Mouse (Mus musculus) thymus, postnatal 14 days (tissue): Measurements from ENCODE around the gene Tpo.

Experiments
- DNase-seq: peaks from one replicate; pipeline ENCODE4 v3.0.0; 2021

Gene Tpo

GRCm38 (mm10) chr12:30132524-30132923, at the start of gene Tpo:
Gene Tpo (minus strand): TSS chr12:30132624.
- DNase-seq: no peak

DNA sequence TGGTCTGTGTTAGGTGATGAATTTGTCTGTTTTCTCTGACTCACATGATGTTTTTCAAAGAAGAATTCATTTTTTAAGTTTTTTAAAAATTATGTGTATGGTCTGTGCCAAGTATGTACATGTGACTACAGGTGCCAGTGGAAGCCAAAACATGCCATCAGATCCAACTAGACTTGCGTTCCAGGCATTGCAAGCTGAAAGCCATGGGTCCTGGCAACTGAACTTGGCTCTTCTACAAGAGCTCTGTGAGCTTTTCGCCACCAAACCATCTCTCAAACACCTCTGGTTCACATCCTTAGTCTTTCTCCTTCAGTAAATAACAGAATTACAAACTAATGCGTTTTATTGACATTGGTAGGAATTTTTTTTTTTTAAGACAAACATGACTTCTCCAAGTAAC, 49.3 kb upstream of the Tpo start:
- DNase-seq: no peak

GRCm38 (mm10) chr12:30179623-30180022, 47.2 kb upstream of the Tpo start:
- DNase-seq: no peak

DNA sequence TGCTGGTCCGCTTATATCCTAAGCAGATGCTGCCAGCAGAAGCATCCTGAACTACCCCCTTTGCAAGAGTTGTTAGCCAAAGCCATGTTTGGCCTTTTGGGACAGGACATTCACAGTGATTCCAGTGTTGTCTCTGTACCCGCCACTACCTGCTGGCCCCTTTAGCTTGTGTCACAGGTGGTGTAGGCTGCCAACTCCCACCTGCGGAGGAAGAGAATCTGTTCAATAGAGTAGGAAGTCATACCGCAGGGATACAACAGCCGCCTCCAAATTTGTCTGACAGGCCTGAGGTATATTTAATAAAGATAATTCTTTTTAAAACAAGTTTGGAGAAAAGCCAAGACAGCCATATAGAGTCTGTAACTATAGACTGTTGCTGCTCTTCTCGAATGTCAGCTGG, 45.5 kb upstream of the Tpo start:
- DNase-seq: no peak

DNA sequence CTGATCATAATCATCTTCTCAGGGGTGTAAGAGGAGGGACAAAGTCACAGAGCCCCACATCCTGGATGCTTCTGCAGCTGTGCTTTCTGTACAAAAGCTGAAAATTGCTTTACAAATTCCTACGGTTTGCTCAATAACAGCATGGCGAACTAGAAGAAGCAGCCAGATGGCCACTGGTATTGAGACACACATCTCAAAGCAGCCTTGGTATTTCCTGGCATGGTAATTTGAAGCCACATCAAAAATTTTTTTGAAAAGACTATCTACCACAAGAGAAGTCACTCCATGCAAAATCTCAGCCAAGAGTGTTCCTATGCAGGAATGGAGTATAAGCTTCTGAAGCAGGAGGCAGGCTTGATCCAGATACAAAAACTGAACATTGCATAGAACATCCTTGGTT, 45.1 kb upstream of the Tpo start:
- DNase-seq: no peak

DNA sequence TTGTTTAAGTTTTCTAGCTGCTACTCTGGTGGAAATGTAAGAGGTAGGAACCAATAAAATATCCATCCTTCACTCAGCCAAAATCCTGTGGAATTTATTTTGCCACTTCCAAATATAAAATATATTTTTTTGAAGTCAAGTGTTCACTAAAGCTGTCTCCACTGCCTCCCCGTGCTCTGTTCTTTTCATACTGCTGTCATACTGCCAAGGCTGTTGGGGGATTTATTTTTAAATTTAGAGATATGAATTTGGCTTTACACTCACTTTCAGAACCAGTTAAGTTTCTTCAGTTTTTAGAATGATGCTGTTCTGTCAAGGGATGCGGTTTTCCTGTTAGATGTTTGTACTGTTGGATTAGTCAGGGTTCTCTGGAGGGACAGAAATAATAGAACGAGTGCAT, 36.1 kb upstream of the Tpo start:
- DNase-seq: no peak

- no peak for DNase-seq
These were observed 32.1 kb upstream of the Tpo start for GRCm38 (mm10) chr12:30164538-30164937.

- no peak for DNase-seq
These were observed 31.6 kb upstream of the Tpo start for GRCm38 (mm10) chr12:30164005-30164404.

DNA sequence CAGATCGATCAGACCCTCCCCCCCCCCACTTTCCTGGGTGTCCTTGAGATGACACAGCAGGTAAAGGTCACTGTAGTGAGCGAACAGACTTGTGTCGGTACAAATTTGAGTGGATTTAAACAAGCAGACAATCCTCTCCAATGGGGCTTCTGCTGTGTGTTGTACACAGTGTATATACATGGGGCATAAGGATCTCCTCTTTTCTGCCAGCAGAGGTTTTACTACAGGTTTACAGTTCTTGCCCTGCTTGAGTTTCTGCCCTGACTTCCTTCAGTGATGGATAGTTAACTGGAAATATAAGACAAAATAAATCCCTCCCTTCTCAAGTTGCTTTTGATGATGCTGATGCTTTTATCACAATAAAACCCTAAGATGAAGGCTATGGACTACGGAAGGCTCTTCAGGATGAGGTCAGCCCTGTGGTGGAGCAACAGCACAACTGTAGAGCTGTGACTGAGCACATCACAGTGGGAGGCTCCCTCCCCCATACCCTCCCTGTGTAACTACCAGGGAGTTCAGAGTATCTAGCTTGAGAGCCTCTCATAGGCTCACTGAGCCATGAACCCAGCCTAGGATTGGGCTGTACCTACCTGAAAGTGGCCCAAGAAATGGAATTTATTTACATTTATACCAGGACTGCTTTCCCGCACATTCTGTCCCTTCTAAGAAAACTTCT, 29.4 kb upstream of the Tpo start:
- DNase-seq: no peak

- DNase-seq: no peak
These were observed 28.1 kb upstream of the Tpo start for GRCm38 (mm10) chr12:30160475-30160874.

DNA sequence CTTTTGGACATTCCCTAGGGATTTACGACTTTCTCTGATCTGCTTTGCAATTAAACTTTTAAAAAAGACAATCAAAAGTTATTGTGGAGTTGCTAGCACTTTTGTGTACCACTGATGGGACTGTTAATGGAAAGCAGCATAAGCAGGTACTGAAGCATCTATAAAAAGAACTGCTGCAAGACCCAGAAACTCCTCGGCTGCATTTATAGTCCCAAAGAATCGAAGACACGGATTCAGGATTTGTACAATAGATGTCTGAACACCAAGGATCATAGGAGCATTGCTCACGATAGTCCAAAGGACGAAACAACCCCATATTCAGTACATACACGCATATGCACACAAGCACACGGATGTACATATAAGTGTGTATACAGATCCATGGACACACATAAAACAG, 27.4 kb upstream of the Tpo start:
- no peak for DNase-seq

GRCm38 (mm10) chr12:30154079-30154673, 21.8 kb upstream of the Tpo start:
- DNase-seq: no peak

GRCm38 (mm10) chr12:30142085-30142484, 9.7 kb upstream of the Tpo start:
- DNase-seq: no peak

DNA sequence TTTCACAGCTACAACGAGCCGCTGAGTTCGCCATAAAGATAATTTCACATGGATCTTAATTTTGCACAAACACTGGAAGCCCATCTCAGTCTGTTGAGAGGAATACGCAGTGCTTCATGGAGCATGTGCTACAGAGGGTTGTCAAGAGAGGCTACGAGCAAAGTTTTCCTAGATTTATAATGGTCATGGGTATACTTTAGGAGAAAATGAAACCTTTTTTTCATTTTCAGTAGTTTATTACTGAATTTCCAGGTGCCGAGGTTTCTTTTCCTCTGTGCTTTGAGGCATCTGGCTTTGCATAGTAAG, 3.1 kb downstream of the Tpo start:
- no peak for DNase-seq

- DNase-seq: peak; percentile 15
These were observed 3.6 kb downstream of the Tpo start for GRCm38 (mm10) chr12:30128561-30129410.

GRCm38 (mm10) chr12:30122347-30122746, 10.1 kb downstream of the Tpo start:
- DNase-seq: no peak

DNA sequence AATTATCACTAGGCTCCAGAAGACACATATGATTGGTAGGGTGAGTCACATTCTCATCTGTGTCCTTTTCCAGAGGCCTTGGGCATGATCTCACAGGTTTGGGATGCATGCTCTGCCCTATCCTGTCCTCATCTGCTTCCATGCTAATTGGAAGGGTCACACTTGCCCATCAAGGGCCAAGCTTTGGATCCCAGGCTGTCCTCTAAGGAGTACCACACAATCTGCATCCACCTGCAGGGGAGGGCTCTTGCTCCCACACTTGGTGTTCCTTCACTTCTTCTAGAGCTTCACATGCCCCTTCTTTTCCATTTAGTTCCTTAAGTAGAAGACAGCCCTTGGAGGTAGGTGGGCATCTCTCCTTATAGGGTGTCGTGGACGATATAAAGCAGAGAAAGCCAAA, 20.2 kb downstream of the Tpo start:
- DNase-seq: no peak

- DNase-seq: no peak
These were observed 22.5 kb downstream of the Tpo start for GRCm38 (mm10) chr12:30109646-30110605.

DNA sequence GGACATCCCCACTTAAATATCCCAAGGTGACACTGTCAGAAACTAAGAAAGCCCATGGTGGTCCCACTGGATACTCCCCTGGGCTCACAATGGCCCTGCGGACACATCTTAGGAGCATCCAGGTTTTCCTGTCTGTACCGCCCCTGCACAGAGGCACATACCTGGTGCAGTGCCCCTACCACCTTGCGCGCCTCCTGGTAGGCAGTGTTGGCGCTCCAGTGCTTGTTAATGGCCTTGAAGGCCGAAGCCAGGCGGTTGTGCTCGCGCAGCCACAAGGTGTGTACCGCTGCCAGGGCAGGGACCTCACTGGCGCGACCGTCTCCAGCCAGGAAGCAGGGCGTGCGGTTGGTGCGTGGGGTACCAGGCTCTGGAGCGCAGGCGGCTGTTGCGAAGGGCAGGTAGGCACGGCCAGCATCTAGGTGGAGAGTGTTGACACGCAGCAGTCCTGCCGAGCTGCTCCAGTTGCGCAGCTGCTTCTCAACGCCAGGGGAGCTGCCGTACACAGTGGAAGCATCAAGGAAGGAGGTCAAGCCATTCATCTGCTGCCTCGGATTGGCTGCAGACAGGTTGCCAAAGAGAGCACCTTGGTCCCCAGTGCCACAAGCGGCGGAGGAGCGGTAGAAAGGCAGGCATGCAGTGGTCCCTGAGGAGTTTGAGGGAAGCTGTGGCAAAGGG, 29.4 kb downstream of the Tpo start:
- no peak for DNase-seq

GRCm38 (mm10) chr12:30092081-30092480, 40.3 kb downstream of the Tpo start:
- no peak for DNase-seq

DNA sequence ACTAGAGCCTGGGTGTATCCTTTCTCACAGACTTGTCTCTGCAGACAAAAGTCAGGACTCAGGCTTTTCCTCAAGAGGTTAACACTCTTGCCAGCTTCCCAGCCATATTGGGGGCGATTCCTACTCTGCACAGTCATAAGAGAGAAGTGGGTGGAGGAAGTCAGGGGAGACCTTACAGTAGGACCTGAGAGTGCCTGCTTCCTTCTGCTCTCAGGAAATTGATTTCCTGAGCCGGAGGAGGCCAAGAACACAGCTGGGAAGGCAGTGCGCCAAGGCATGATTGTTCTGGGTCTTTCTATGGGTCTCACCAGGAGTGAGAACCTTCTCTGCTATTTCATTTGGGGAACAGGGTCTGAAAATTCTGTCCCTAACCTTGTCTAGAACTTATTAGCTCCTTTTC, 48.5 kb downstream of the Tpo start:
- DNase-seq: no peak

DNA sequence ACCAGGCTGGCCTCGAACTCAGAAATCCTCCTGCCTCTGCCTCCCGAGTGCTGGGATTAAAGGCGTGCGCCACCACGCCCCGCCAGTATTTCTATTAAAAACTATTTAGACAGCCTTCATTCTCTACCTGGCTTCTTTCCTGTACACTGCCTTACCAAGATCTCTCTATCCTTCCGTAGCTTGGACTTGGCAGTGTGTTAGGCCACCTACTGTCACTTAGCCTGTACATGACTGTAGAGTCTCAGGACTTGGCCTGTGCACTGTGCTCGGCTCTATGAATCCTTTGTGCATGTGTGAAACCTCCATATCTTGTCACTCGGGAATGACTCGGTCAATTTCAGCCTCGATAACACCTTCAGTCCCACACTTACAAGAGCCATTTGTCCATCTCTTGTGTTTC, 55.4 kb downstream of the Tpo start:
- DNase-seq: no peak

GRCm38 (mm10) chr12:30076316-30076715, 56.1 kb downstream of the Tpo start:
- DNase-seq: no peak
